ENCODE assay signal across 11 mouse cellular contexts in genomic region chr3:105546611-105547071, GRCm38 (mm10).
DNase-seq lines count a peak whose midpoint lies in the region; ATAC-seq lines count a peak whose summit lies in the region.
"Had no signal": no experiment of that assay in that cellular context is flagged by ENCODE, and none has a peak within 500 bp of the region (broad histone marks: within the 10 kb centered on the region; RNA-seq: fewer than 3 reads in every experiment).

No protein-coding gene starts in this region.

- no peak overlapping the region for H3K4me2 ChIP-seq in midbrain, embryonic 11.5 days
- H3K4me2 ChIP-seq in midbrain, embryonic 13.5 days (replicated peaks): no peak overlapping the region
- H3K4me2 ChIP-seq in kidney, embryonic 15.5 days: no peak overlapping the region
- no peak overlapping the region for H3K4me2 ChIP-seq in liver, embryonic 12.5 days
- H3K4me2 ChIP-seq: midbrain, embryonic 12.5 days had no signal

- H3K9me3 ChIP-seq in midbrain, embryonic 11.5 days (ENCODE audit: control insufficient read depth, low read length): no peaks in the 10 kb centered on the region
- no peaks in the 10 kb centered on the region for H3K9me3 ChIP-seq in midbrain, embryonic 13.5 days
- no peaks in the 10 kb centered on the region for H3K9me3 ChIP-seq in kidney, embryonic 15.5 days (replicated peaks)
- no peaks in the 10 kb centered on the region for H3K9me3 ChIP-seq in liver, embryonic 12.5 days (replicated peaks)
- H3K9me3 ChIP-seq: midbrain, embryonic 12.5 days had no signal

- 45% methylated on average over 13 of the region's 13 CpGs for WGBS in midbrain, embryonic 11.5 days
- WGBS in midbrain, embryonic 13.5 days: 47% methylated on average over 13 of the region's 13 CpGs
- WGBS in kidney, embryonic 15.5 days: 42% methylated on average over 13 of the region's 13 CpGs
- WGBS in liver, embryonic 12.5 days (ENCODE audit: insufficient replicate concordance): 39% methylated on average over 13 of the region's 13 CpGs

- H3K4me1 ChIP-seq in midbrain, embryonic 11.5 days (ENCODE audit: control insufficient read depth, insufficient read depth, low read length): 0 out of 2 replicates have a peak, but pooled peaks cover 2% of the 10 kb centered on the region
- peaks cover 9% of the 10 kb centered on the region for H3K4me1 ChIP-seq in midbrain, embryonic 13.5 days (replicated peaks)
- peaks cover 4% of the 10 kb centered on the region; the same call in 1 of the 2 replicates for H3K4me1 ChIP-seq in kidney, embryonic 15.5 days
- no peaks in the 10 kb centered on the region for H3K4me1 ChIP-seq in liver, embryonic 12.5 days

- no peaks in the 10 kb centered on the region for H3K36me3 ChIP-seq in midbrain, embryonic 11.5 days (ENCODE audit: control insufficient read depth, insufficient read depth, low read length)
- H3K36me3 ChIP-seq in midbrain, embryonic 13.5 days: no peaks in the 10 kb centered on the region
- H3K36me3 ChIP-seq in kidney, embryonic 15.5 days: no peaks in the 10 kb centered on the region
- no peaks in the 10 kb centered on the region for H3K36me3 ChIP-seq in liver, embryonic 12.5 days
- H3K36me3 ChIP-seq: midbrain, embryonic 12.5 days had no signal

- H3K27ac ChIP-seq in midbrain, embryonic 11.5 days (ENCODE audit: low read depth, low read length): no peak overlapping the region
- H3K27ac ChIP-seq in midbrain, embryonic 13.5 days: no peak overlapping the region
- H3K27ac ChIP-seq in kidney, embryonic 15.5 days: peak overlapping the region; percentile 63; the same call in 1 of the 2 replicates
- no peak overlapping the region for H3K27ac ChIP-seq in liver, embryonic 12.5 days
- H3K27ac ChIP-seq: midbrain, embryonic 12.5 days had no signal

- no peaks in the 10 kb centered on the region for H3K27me3 ChIP-seq in midbrain, embryonic 11.5 days (ENCODE audit: control insufficient read depth, insufficient read depth, low read length)
- no peaks in the 10 kb centered on the region for H3K27me3 ChIP-seq in midbrain, embryonic 13.5 days
- H3K27me3 ChIP-seq in kidney, embryonic 15.5 days: no peaks in the 10 kb centered on the region
- H3K27me3 ChIP-seq in liver, embryonic 12.5 days (replicated peaks): no peaks in the 10 kb centered on the region
- H3K27me3 ChIP-seq: midbrain, embryonic 12.5 days had no signal

- H3K9ac ChIP-seq in midbrain, embryonic 11.5 days (ENCODE audit: low read length): no peak overlapping the region
- no peak overlapping the region for H3K9ac ChIP-seq in midbrain, embryonic 13.5 days (replicated peaks)
- no peak overlapping the region for H3K9ac ChIP-seq in kidney, embryonic 15.5 days
- no peak overlapping the region for H3K9ac ChIP-seq in liver, embryonic 12.5 days
- H3K9ac ChIP-seq: liver, postnatal 0 days; midbrain, embryonic 12.5 days had no signal

- H3K4me3 ChIP-seq in midbrain, embryonic 11.5 days (ENCODE audit: low read depth, low read length): no peak overlapping the region
- no peak overlapping the region for H3K4me3 ChIP-seq in midbrain, embryonic 13.5 days (replicated peaks)
- H3K4me3 ChIP-seq in kidney, embryonic 15.5 days (replicated peaks): no peak overlapping the region
- H3K4me3 ChIP-seq in liver, embryonic 12.5 days: no peak overlapping the region
- H3K4me3 ChIP-seq: midbrain, embryonic 12.5 days had no signal

- ATAC-seq in cerebellum, adult (ENCODE audit: insufficient number of reproducible peaks, low FRiP score, low TSS enrichment): peak; percentile 47; the same call in 1 of the 2 replicates
- no peak for ATAC-seq in midbrain, embryonic 11.5 days (ENCODE audit: low FRiP score)
- ATAC-seq in midbrain, embryonic 13.5 days: no peak
- ATAC-seq in kidney, embryonic 15.5 days (replicated peaks; ENCODE audit: low FRiP score): peak; percentile 38; the same call in 1 of the 2 replicates
- no peak for ATAC-seq in liver, embryonic 12.5 days
- ATAC-seq: liver, postnatal 0 days had no signal

- no peak for DNase-seq in cerebellum, adult 8-10 months
- DNase-seq in heart, postnatal 4 days: peak; percentile 14
- no peak for DNase-seq in heart, adult 18-20 months
- peak; percentile 66 for DNase-seq in midbrain, embryonic 11.5 days (ENCODE audit: low spot score, missing footprints)
- DNase-seq: embryo, embryonic 11 days; liver, postnatal 0 days had no signal

Comparison
In these comparisons a context has a peak if more than half of its experiments do, and no peak if none do; other contexts are left out.
1. DNase-seq: peak in heart, postnatal 4 days (single experiment) and midbrain, embryonic 11.5 days (single experiment); none in cerebellum, adult 8-10 months (single experiment) and heart, adult 18-20 months (0 of 2).
2. ATAC-seq: peak in cerebellum, adult (single experiment) and kidney, embryonic 15.5 days (single experiment); none in midbrain, embryonic 11.5 days (single experiment), midbrain, embryonic 13.5 days (single experiment) and liver, embryonic 12.5 days (single experiment).